Mouse (Mus musculus) G1E (cell line): ENCODE measurements at regions not wholly inside any gene's neighbourhood (a gene's known extent, or its start where the extent isn't known, plus 50 kb on each side); places are given as distances from the start of the nearest gene placed in this dataset.

ENCODE experiments used
- CTCF ChIP-seq: IDR thresholded peaks from 2 replicates; pipeline ENCODE4 v1.5.1; 2012; ENCODE audit warnings: low read depth, low read length, inconsistent platforms, mixed read lengths
- GATA1 ChIP-seq: IDR thresholded peaks from 2 replicates; pipeline ENCODE4 v1.6.1; 2012; ENCODE audit warnings: borderline replicate concordance, low read length, inconsistent platforms, mixed read lengths
- GATA2 ChIP-seq: IDR thresholded peaks from 2 replicates; pipeline ENCODE4 v1.6.1; 2012; ENCODE audit warnings: low read depth, low read length, inconsistent platforms, borderline replicate concordance
- POLR2AphosphoS5 ChIP-seq: IDR thresholded peaks from 2 replicates; pipeline ENCODE4 v1.6.1; 2012; ENCODE audit warnings: low read depth, low read length, inconsistent platforms; ENCODE audit not compliant: insufficient replicate concordance

GRCm38 (mm10) chr9:50440222-50440621 is 54.1 kb upstream of the Plet1 start:
- no peak for TF ChIP-seq CTCF
- TF ChIP-seq GATA1 = no peak
- no peak for TF ChIP-seq POLR2AphosphoS5
- no peak for TF ChIP-seq GATA2
